Mouse (Mus musculus) gastrocnemius, adult 2 months (tissue): ENCODE results near the gene Efcab9. TPM values are rescaled to one million over a fixed set of nuclear protein-coding genes. Genes with fewer than 3 reads are reported as not detected.
"Not testable (repeated sequence)": the region's sequence is repeated elsewhere in the genome, so short reads cannot be mapped to it uniquely, and the experiment has no call there.

Source experiments
- DNase-seq: peaks from one replicate; pipeline ENCODE4 v3.0.0; 2022
- H3K27ac ChIP-seq: fragments of 200-600 bp; 2 replicates; pipeline ENCODE4 v1.8.1; 2022; ENCODE audit warnings: mild to moderate bottlenecking
- H3K4me3 ChIP-seq: fragments of 200-600 bp; 2 replicates; pipeline ENCODE4 v1.8.1; 2022; ENCODE audit warnings: mild to moderate bottlenecking, moderate library complexity
- CTCF ChIP-seq: fragments of 200-600 bp; IDR thresholded peaks from 2 replicates; pipeline ENCODE4 v1.8.1; 2022; ENCODE audit warnings: antibody characterized with exemption, mild to moderate bottlenecking, moderate library complexity
- intact Hi-C: fragments of 180-260 bp; cut with DNase I; formaldehyde crosslinking; loops from one replicate; pipeline ENCODE4 v1.15.1; 2025
- total RNA-seq, 2 experiments: library from RNA; stranded (reverse); gene quantifications; 2 replicates each; pipeline ENCODE4 v1.2.3; 2021

The Efcab9 gene
- total RNA-seq, 2 experiments from 2014 or later, result 1.0 to 2.0 TPM

- intact Hi-C loops, result loop anchor here (5.0 to 10.0 kb wide), 3 partner anchors 57 to 175 kb away; no protein-coding TSS in a partner anchor
- Histone ChIP-seq H3K4me3 (no peak overlapping the region), H3K27ac (no peak overlapping the region)
- no peak for DNase-seq
- peak; percentile 50 for TF ChIP-seq CTCF
Measured at GRCm38 (mm10) chr11:32530151-32530550, 1.7 kb downstream of the Efcab9 start.

GRCm38 (mm10) chr11:32527006-32527405, 4.9 kb downstream of the Efcab9 start:
- intact Hi-C loops, result no loop called here
- no peak overlapping the region for H3K27ac ChIP-seq
- no peak overlapping the region for H3K4me3 ChIP-seq
- DNase-seq, result no peak
- no peak for TF ChIP-seq CTCF

- no peak for TF ChIP-seq CTCF
- intact Hi-C loops, result no loop called here
Measured at GRCm38 (mm10) chr11:32524122-32524920, 7.6 kb downstream of the Efcab9 start.

GRCm38 (mm10) chr11:32521246-32521645, 10.6 kb downstream of the Efcab9 start:
- DNase-seq, result peak; percentile 54
- intact Hi-C loops, result no loop called here
- no peak for TF ChIP-seq CTCF

More at GRCm38 (mm10) chr11:32524122-32524920, 7.6 kb downstream of the Efcab9 start:
- Histone ChIP-seq H3K27ac (no peak overlapping the region), H3K4me3 (no peak overlapping the region)
- no peak for DNase-seq

GRCm38 (mm10) chr11:32519354-32519753, 12.5 kb downstream of the Efcab9 start:
- no peak for DNase-seq
- no peak for TF ChIP-seq CTCF
- Histone ChIP-seq H3K27ac (peak overlapping the region; percentile 65), H3K4me3 (no peak overlapping the region)
- intact Hi-C loops, result loop anchor here (5.0 kb wide), 1 partner anchor 62 kb away; the partner anchor contains the start of gene Ubtd2

More at GRCm38 (mm10) chr11:32521246-32521645, 10.6 kb downstream of the Efcab9 start:
- Histone ChIP-seq H3K27ac (peak overlapping the region; percentile 46), H3K4me3 (no peak overlapping the region)

- TF ChIP-seq CTCF, result peak; percentile 52
- H3K4me3 ChIP-seq, result no peak overlapping the region
- peak overlapping the region; percentile 65 for H3K27ac ChIP-seq
- intact Hi-C loops, result loop anchor here (5.0 kb wide), 1 partner anchor 61 kb away; the partner anchor contains the start of gene Ubtd2
- DNase-seq, result peak; percentile 86
Measured at GRCm38 (mm10) chr11:32518770-32519169, 13.1 kb downstream of the Efcab9 start.

- H3K4me3 ChIP-seq, result peak overlapping the region; percentile 19; the same call in 1 of the 2 replicates
- intact Hi-C loops, result loop anchor here (5.0 kb wide), 1 partner anchor 60 kb away; the partner anchor contains the start of gene Ubtd2
- TF ChIP-seq CTCF, result no peak
- peak; percentile 28 for DNase-seq
- peak overlapping the region; percentile 71 for H3K27ac ChIP-seq
Measured at GRCm38 (mm10) chr11:32516916-32517712, 14.8 kb downstream of the Efcab9 start.

- no peak overlapping the region for H3K4me3 ChIP-seq
- DNase-seq, result no peak
- intact Hi-C loops, result loop anchor here (5.0 kb wide), 1 partner anchor 59 kb away; the partner anchor contains the start of gene Ubtd2
- no peak overlapping the region for H3K27ac ChIP-seq
- no peak for TF ChIP-seq CTCF
Measured at GRCm38 (mm10) chr11:32516091-32516490, 15.8 kb downstream of the Efcab9 start.

GRCm38 (mm10) chr11:32514853-32515252, 17.0 kb downstream of the Efcab9 start:
- intact Hi-C loops, result loop anchor here (5.0 kb wide), 1 partner anchor 58 kb away; the partner anchor contains the start of gene Ubtd2
- not testable (repeated sequence) for H3K4me3 ChIP-seq, H3K27ac ChIP-seq, DNase-seq
- TF ChIP-seq CTCF, result 0 out of 2 replicates have a peak, but pooled peaks have one; percentile 2

- TF ChIP-seq CTCF, result 0 out of 2 replicates have a peak, but pooled peaks have one; percentile 9
- no peak for DNase-seq
- intact Hi-C loops, result no loop called here
Measured at GRCm38 (mm10) chr11:32510930-32511329, 21.0 kb downstream of the Efcab9 start.

GRCm38 (mm10) chr11:32505091-32505739, 26.7 kb downstream of the Efcab9 start:
- Histone ChIP-seq H3K27ac (peak overlapping the region; percentile 41), H3K4me3 (no peak overlapping the region)
- TF ChIP-seq CTCF, result no peak
- intact Hi-C loops, result no loop called here
- DNase-seq, result no peak

More at GRCm38 (mm10) chr11:32510930-32511329, 21.0 kb downstream of the Efcab9 start:
- no peak overlapping the region for H3K4me3 ChIP-seq
- no peak overlapping the region for H3K27ac ChIP-seq

GRCm38 (mm10) chr11:32503711-32504110, 28.2 kb downstream of the Efcab9 start:
- no peak overlapping the region for H3K27ac ChIP-seq
- no peak for TF ChIP-seq CTCF
- no peak for DNase-seq
- intact Hi-C loops, result no loop called here
- no peak overlapping the region for H3K4me3 ChIP-seq
